Mouse (Mus musculus): ENCODE results near the gene Gclc.

DNA sequence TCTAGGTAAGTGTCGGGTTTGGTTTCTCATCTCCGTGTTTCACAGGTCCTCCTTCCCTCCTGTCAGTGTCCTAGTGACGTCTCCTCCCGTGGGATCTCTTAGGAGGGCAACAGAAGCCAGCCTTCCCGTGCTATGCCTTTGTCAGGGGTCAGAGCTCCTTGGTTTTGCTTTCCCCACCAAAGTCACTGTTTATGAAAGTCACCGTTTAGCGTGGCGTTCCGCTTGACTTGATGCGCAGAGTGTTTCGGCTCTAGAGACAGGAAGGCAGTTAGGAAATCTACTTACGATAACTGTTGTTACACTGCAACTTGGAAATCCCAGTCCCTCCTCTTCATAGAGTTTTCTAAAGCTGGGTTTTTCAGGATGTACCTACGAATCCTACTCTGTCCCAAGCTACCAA, 28.7 kb downstream of the Gclc start:
- TF ChIP-seq CTCF (IDR thresholded peaks at IDR 0.05; ENCODE audit: low read depth) (no peak), EP300 (IDR thresholded peaks at IDR 0.05; ENCODE audit: low read depth) (no peak)
